Mouse (Mus musculus) limb, embryonic 11.5 days (tissue): Measurements from ENCODE around the gene Ankzf1. TPM values are rescaled to one million over a fixed set of nuclear protein-coding genes. Genes with fewer than 3 reads are reported as not detected.

Experiments
- microRNA-seq: library from miRNA; unstranded; fragments of <30 nt; microRNA quantifications from one replicate; pipeline ENCODE4, GENCODE M21; 2016
- polyA plus RNA-seq: library from polyadenylated mRNA; unstranded; fragments of >200 nt; fragmentation: Nextera tagmentation; extraction: Ambion mirVana; gene quantifications from 2 replicates; pipeline ENCODE4 v1.2.1, GENCODE M21; 2014

The Ankzf1 gene
- polyA plus RNA-seq, 1 experiment from 2014 or later, result 17.5 TPM

Small RNA genes lying within 50 kb of the gene (microRNA-seq; reads per million reads assigned to microRNA genes)
- gene Gm27943, result not detected

Other genes starting within 250 kb of the Ankzf1 start
- gene Ihh, start 240.5 kb upstream of the Ankzf1 start, polyA plus RNA-seq, result 0.27 and 0.61 TPM in 2 replicates
- 11.2 and 12.7 TPM in 2 replicates for gene Nhej1, start 67.0 kb upstream of the Ankzf1 start, polyA plus RNA-seq
- gene Slc23a3, start 58.3 kb upstream of the Ankzf1 start, polyA plus RNA-seq, result not detected in 2 replicates
- 37.9 and 38.1 TPM in 2 replicates for gene Cnppd1, start 49.4 kb upstream of the Ankzf1 start, polyA plus RNA-seq
- 30.4 and 32.6 TPM in 2 replicates for gene Retreg2, start 49.4 kb upstream of the Ankzf1 start, polyA plus RNA-seq
- gene Zfand2b, start 23.5 kb upstream of the Ankzf1 start, polyA plus RNA-seq, result 30.2 and 31.3 TPM in 2 replicates
- 24.8 and 28.1 TPM in 2 replicates for gene Abcb6, start 11.8 kb upstream of the Ankzf1 start, polyA plus RNA-seq
- 15.1 and 18.0 TPM in 2 replicates for gene Atg9a, start within 50 bp of the Ankzf1 start, polyA plus RNA-seq
- 17.7 and 18.5 TPM in 2 replicates for gene Glb1l, start 18.7 kb downstream of the Ankzf1 start, polyA plus RNA-seq
- gene Stk16, start 18.7 kb downstream of the Ankzf1 start, polyA plus RNA-seq, result 125 and 132 TPM in 2 replicates
- 14.0 and 16.4 TPM in 2 replicates for gene Tuba4a, start 27.7 kb downstream of the Ankzf1 start, polyA plus RNA-seq
- not detected in 2 replicates for gene A630095N17Rik, start 40.0 kb downstream of the Ankzf1 start, polyA plus RNA-seq
- 16.9 and 17.6 TPM in 2 replicates for gene Dnajb2, start 44.3 kb downstream of the Ankzf1 start, polyA plus RNA-seq
- gene Ptprn, start 72.4 kb downstream of the Ankzf1 start, polyA plus RNA-seq, result 0.16 and 0.17 TPM in 2 replicates
- gene Resp18, start 86.3 kb downstream of the Ankzf1 start, polyA plus RNA-seq, result not detected in 2 replicates
- gene Dnpep, start 125.8 kb downstream of the Ankzf1 start, polyA plus RNA-seq, result 112 TPM in 2 replicates
- gene Des, start 168.2 kb downstream of the Ankzf1 start, polyA plus RNA-seq, result 5.0 and 5.3 TPM in 2 replicates
- 32.9 and 33.6 TPM in 2 replicates for gene Speg, start 183.1 kb downstream of the Ankzf1 start, polyA plus RNA-seq
- 44.9 and 49.9 TPM in 2 replicates for gene Gmppa, start 243.8 kb downstream of the Ankzf1 start, polyA plus RNA-seq